Mouse (Mus musculus) midbrain, embryonic 11.5 days (tissue): ENCODE measurements around the gene Olfr1281. TPM values are rescaled to one million over a fixed set of nuclear protein-coding genes. Genes with fewer than 3 reads are reported as not detected.

Experiments used
- polyA plus RNA-seq: library from polyadenylated mRNA; unstranded; fragments of >200 nt; fragmentation: Nextera tagmentation; extraction: Ambion mirVana; gene quantifications from 2 replicates; pipeline ENCODE4 v1.2.1, GENCODE M21; 2014

Olfr1281 gene
- polyA plus RNA-seq, 1 experiment from 2014 or later: not detected

Other genes with a start within 250 kb of the Olfr1281 start
- gene Gm13941, start 220.5 kb upstream of the Olfr1281 start, polyA plus RNA-seq: not detected in 2 replicates
- gene Gm15130, start 173.6 kb upstream of the Olfr1281 start, polyA plus RNA-seq: not detected in 2 replicates
- gene 4930430A15Rik, start 96.9 kb upstream of the Olfr1281 start, polyA plus RNA-seq: not detected in 2 replicates
- not detected in 2 replicates for gene Olfr1275, start 91.2 kb upstream of the Olfr1281 start, polyA plus RNA-seq
- gene Olfr1276, start 72.0 kb upstream of the Olfr1281 start, polyA plus RNA-seq: not detected in 2 replicates
- not detected in 2 replicates for gene Olfr1277, start 52.4 kb upstream of the Olfr1281 start, polyA plus RNA-seq
- gene Olfr1278, start 36.4 kb upstream of the Olfr1281 start, polyA plus RNA-seq: not detected in 2 replicates
- gene Olfr1279, start 25.9 kb upstream of the Olfr1281 start, polyA plus RNA-seq: 0.04 TPM in 1 of 2 replicates, not detected in the other
- not detected in 2 replicates for gene Olfr1280, start 12.5 kb upstream of the Olfr1281 start, polyA plus RNA-seq
- not detected in 2 replicates for gene Olfr1282, start 9.6 kb downstream of the Olfr1281 start, polyA plus RNA-seq
- not detected in 2 replicates for gene Olfr1283, start 40.3 kb downstream of the Olfr1281 start, polyA plus RNA-seq
- gene Olfr1284, start 49.0 kb downstream of the Olfr1281 start, polyA plus RNA-seq: not detected in 2 replicates
- gene Olfr1286, start 96.6 kb downstream of the Olfr1281 start, polyA plus RNA-seq: not detected in 2 replicates
- not detected in 2 replicates for gene Olfr1287, start 122.6 kb downstream of the Olfr1281 start, polyA plus RNA-seq
- gene Olfr1288, start 147.6 kb downstream of the Olfr1281 start, polyA plus RNA-seq: not detected in 2 replicates
- not detected in 2 replicates for gene Olfr1289, start 154.3 kb downstream of the Olfr1281 start, polyA plus RNA-seq
- 0.16 TPM in 1 of 2 replicates, not detected in the other for gene Olfr1290, start 167.3 kb downstream of the Olfr1281 start, polyA plus RNA-seq
- gene Olfr1291-ps1, start 170.7 kb downstream of the Olfr1281 start, polyA plus RNA-seq: not detected in 2 replicates
- gene Olfr1293-ps, start 198.7 kb downstream of the Olfr1281 start, polyA plus RNA-seq: not detected in 2 replicates
- gene Olfr1294, start 213.8 kb downstream of the Olfr1281 start, polyA plus RNA-seq: not detected in 2 replicates
- gene Olfr1295, start 243.2 kb downstream of the Olfr1281 start, polyA plus RNA-seq: not detected in 2 replicates